Mouse (Mus musculus) hematopoietic stem cell, adult 5-6 weeks (primary cell): ENCODE data around the gene Aldh16a1. TPM values are rescaled to one million over a fixed set of nuclear protein-coding genes. Genes with fewer than 3 reads are reported as not detected.
A peak's percentile ranks its signal among the peaks of the same experiment; 100 is the strongest.

ENCODE experiments used
- ATAC-seq, 2 experiments: fragments of 125-278 bp in 1 of 2; replicated peaks in 1 of 2; 2 replicates each; pipeline ENCODE4 v1.8.0; 2016 to 2017; ENCODE audit warnings: inconsistent platforms in 2 of 2, mild to moderate bottlenecking in 2 of 2, moderate number of reproducible peaks in 2 of 2, low read depth in 1 of 2, moderate TSS enrichment in 1 of 2; ENCODE audit not compliant: low FRiP score in 2 of 2, poor library complexity in 2 of 2, severe bottlenecking in 2 of 2, insufficient read depth in 1 of 2, low TSS enrichment in 1 of 2
- total RNA-seq: library from RNA; stranded (forward); fragments of 172-1452, 232-1000 nt; gene quantifications from 2 replicates; pipeline ENCODE4 v1.2.3, GENCODE M21; 2017

Aldh16a1 gene
- 25.0 and 32.6 TPM in 2 replicates for total RNA-seq

- peak; percentile 93 to 94 for ATAC-seq
Measured at GRCm38 (mm10) chr7:45154096-45154992, at the start of gene Aldh16a1, which contains the start of gene Pih1d1. Aldh16a1 (minus strand) TSS chr7:45154584. Pih1d1 (plus strand) TSS chr7:45154303.

- no peak for ATAC-seq
Measured at GRCm38 (mm10) chr7:45202654-45203053, 48.3 kb upstream of the Aldh16a1 start.

- ATAC-seq, result no peak
Measured at GRCm38 (mm10) chr7:45198961-45199360, 44.6 kb upstream of the Aldh16a1 start.

- ATAC-seq, result peak; percentile 63 to 76; a peak in 2 of 4 replicates
Measured at GRCm38 (mm10) chr7:45198435-45198834, 44.1 kb upstream of the Aldh16a1 start.

- ATAC-seq, result 0 out of 4 replicates have a peak, but pooled peaks of 1 of the 2 experiments have one; percentile 9
Measured at GRCm38 (mm10) chr7:45196994-45197393, 42.6 kb upstream of the Aldh16a1 start.

- no peak for ATAC-seq
Measured at GRCm38 (mm10) chr7:45196176-45196535, 41.8 kb upstream of the Aldh16a1 start.

- no peak for ATAC-seq
Measured at GRCm38 (mm10) chr7:45195341-45196175, 41.2 kb upstream of the Aldh16a1 start.

GRCm38 (mm10) chr7:45193871-45194785 lies 39.7 kb upstream of the Aldh16a1 start:
- no peak for ATAC-seq

GRCm38 (mm10) chr7:45193406-45193805 lies 39.0 kb upstream of the Aldh16a1 start:
- no peak for ATAC-seq

- no peak for ATAC-seq
Measured at GRCm38 (mm10) chr7:45192585-45193310, 38.4 kb upstream of the Aldh16a1 start.

- no peak for ATAC-seq
Measured at GRCm38 (mm10) chr7:45191803-45192363, 37.5 kb upstream of the Aldh16a1 start.

- no peak for ATAC-seq
Measured at GRCm38 (mm10) chr7:45191161-45191560, 36.8 kb upstream of the Aldh16a1 start.

- ATAC-seq, result no peak
Measured at GRCm38 (mm10) chr7:45190186-45190585, 35.8 kb upstream of the Aldh16a1 start.

GRCm38 (mm10) chr7:45189600-45189999 lies 35.2 kb upstream of the Aldh16a1 start:
- ATAC-seq, result no peak

GRCm38 (mm10) chr7:45185921-45186320 lies 31.5 kb upstream of the Aldh16a1 start:
- ATAC-seq, result no peak

GRCm38 (mm10) chr7:45183672-45184071 lies 29.3 kb upstream of the Aldh16a1 start:
- no peak for ATAC-seq
